Mouse (Mus musculus) bone marrow macrophage, adult 2 months (primary cell): ENCODE data around the gene Gnai3.

ENCODE experiments used
- CTCF ChIP-seq: IDR thresholded peaks from 2 replicates; pipeline ENCODE4 v1.5.1; 2012; ENCODE audit warnings: low read depth, mild to moderate bottlenecking, low read length, moderate library complexity
- POLR2A ChIP-seq: IDR thresholded peaks from 2 replicates; pipeline ENCODE4 v1.6.1; 2012; ENCODE audit warnings: mild to moderate bottlenecking, low read depth, low read length, borderline replicate concordance

DNA sequence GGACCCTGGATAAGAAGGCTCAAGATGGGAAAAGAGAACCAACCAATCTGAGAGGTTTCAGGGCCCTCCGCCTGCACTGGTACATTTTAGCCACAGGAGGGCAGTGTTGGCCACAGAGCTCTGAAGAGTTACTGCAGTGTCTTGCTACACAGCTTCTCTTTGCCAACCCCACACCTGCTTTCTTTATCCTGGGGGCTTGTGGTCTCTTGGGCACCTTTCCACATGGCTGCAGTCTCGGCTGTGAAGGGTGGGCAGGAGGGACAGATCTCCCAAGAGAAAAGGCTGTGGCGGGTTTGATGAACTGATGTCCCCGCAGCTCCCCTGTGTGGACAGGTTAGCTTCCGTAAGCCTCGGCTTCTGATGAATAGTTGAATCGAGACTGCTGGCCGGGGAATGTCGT is 18.9 kb upstream of the Gnai3 start:
- TF ChIP-seq CTCF (peak; percentile 94), POLR2A (no peak)
